Mouse (Mus musculus): ENCODE measurements around the gene Ceacam15. TPM values are rescaled to one million over a fixed set of nuclear protein-coding genes. Genes with fewer than 3 reads are reported as not detected.
A peak's percentile ranks its signal among the peaks of the same experiment; 100 is the strongest.
"Not testable (repeated sequence)": the region's sequence is repeated elsewhere in the genome, so short reads cannot be mapped to it uniquely, and the experiment has no call there.

The Ceacam15 gene
- polyA plus RNA-seq, 1 experiment from 2014 or later = not detected

DNA sequence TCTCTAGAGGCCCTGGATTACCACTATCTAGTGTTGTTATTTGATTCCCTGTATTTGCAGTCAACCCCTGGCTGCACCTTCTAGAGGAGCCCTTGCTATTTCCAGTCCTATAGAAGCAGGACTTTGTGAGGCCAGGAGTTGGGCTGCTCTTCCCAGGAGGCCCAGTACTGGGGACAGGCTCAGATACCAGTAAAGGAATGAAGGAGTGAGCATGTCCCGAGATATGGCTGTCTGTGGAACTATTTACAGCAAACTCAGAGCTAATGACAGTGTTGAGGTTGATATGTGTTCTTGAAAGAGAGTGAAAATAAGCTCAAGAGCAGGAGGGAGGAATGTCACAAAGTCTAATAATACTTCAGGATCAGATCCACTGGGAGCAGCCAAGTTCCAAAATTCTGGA is 1.7 kb downstream of the Ceacam15 start:
- Histone ChIP-seq H3K27ac (ENCODE audit: low read depth) (no peak overlapping the region), H3K4me1 (ENCODE audit: insufficient read depth) (no peaks in the 10 kb centered on the region), H3K9ac (replicated peaks) (no peak overlapping the region), H3K9me3 (ENCODE audit: low read length) (no peaks in the 10 kb centered on the region), H3K27me3 (ENCODE audit: insufficient read depth, low read length) (no peaks in the 10 kb centered on the region), H3K4me3 (ENCODE audit: low read depth, low read length) (no peak overlapping the region), H3K4me2 (ENCODE audit: low read depth, low read length) (no peak overlapping the region), H3K36me3 (replicated peaks; ENCODE audit: insufficient read depth, low read length) (no peaks in the 10 kb centered on the region)
- TF ChIP-seq CTCF (IDR thresholded peaks at IDR 0.05; ENCODE audit: low read depth) = no peak
- no peak for TF ChIP-seq EP300 (IDR thresholded peaks at IDR 0.05; ENCODE audit: low read depth)
- WGBS (ENCODE audit: insufficient replicate concordance) = 44% methylated on average over 1 of the region's 1 CpGs
- no peak for ATAC-seq
- DNase-seq = no peak

- H3K9me3 ChIP-seq (ENCODE audit: low read length); ATAC-seq; H3K27me3 ChIP-seq (ENCODE audit: insufficient read depth, low read length); DNase-seq; H3K36me3 ChIP-seq (replicated peaks; ENCODE audit: insufficient read depth, low read length); H3K4me3 ChIP-seq (ENCODE audit: low read depth, low read length); H3K4me2 ChIP-seq (ENCODE audit: low read depth, low read length); H3K4me1 ChIP-seq (ENCODE audit: insufficient read depth); H3K27ac ChIP-seq (ENCODE audit: low read depth); H3K9ac ChIP-seq (replicated peaks): not testable (repeated sequence)
- WGBS (ENCODE audit: insufficient replicate concordance) = 67% methylated on average over 4 of the region's 5 CpGs
Measured at GRCm38 (mm10) chr7:16668331-16668930, 7.1 kb downstream of the Ceacam15 start.

DNA sequence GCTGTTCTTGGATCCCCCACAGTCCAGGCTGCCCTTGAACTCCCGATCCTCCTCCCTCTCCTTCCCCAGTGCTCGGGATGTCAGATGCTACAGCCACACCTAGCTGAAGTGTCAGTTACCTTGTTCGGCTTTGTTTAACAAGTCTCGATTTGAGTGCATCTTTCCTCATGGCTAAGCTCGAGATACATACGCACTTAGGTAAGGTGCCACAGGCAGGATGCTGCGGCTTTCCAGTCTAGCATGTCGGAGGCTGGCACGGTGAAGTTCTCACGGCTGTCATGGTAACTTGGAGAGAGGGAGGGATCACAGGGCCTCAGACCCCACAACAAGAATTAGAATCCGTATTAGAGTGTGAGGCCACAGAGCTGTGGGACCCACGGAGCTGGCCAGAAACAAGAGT is 31.2 kb downstream of the Ceacam15 start:
- 83% methylated on average over 12 of the region's 12 CpGs for WGBS (ENCODE audit: insufficient replicate concordance)
- no peak for TF ChIP-seq EP300 (IDR thresholded peaks at IDR 0.05; ENCODE audit: low read depth)
- no peak for TF ChIP-seq CTCF (IDR thresholded peaks at IDR 0.05; ENCODE audit: low read depth)
- no peaks in the 10 kb centered on the region for H3K4me1 ChIP-seq (ENCODE audit: insufficient read depth)
- DNase-seq (no peak), ATAC-seq (no peak)
- no peaks in the 10 kb centered on the region for H3K36me3 ChIP-seq (replicated peaks; ENCODE audit: insufficient read depth, low read length)
- no peak overlapping the region for H3K4me2 ChIP-seq (ENCODE audit: low read depth, low read length)
- no peaks in the 10 kb centered on the region for H3K27me3 ChIP-seq (ENCODE audit: insufficient read depth, low read length)
- no peak overlapping the region for H3K4me3 ChIP-seq (ENCODE audit: low read depth, low read length)
- H3K27ac ChIP-seq (ENCODE audit: low read depth) = no peak overlapping the region
- no peaks in the 10 kb centered on the region for H3K9me3 ChIP-seq (ENCODE audit: low read length)
- H3K9ac ChIP-seq (replicated peaks) = no peak overlapping the region

GRCm38 (mm10) chr7:16643106-16643505 is 32.4 kb downstream of the Ceacam15 start:
- H3K27ac ChIP-seq (ENCODE audit: low read depth); H3K4me3 ChIP-seq (ENCODE audit: low read depth, low read length); H3K9ac ChIP-seq (replicated peaks); H3K36me3 ChIP-seq (replicated peaks; ENCODE audit: insufficient read depth, low read length); ATAC-seq; H3K27me3 ChIP-seq (ENCODE audit: insufficient read depth, low read length); H3K4me1 ChIP-seq (ENCODE audit: insufficient read depth); DNase-seq; H3K9me3 ChIP-seq (ENCODE audit: low read length); H3K4me2 ChIP-seq (ENCODE audit: low read depth, low read length): not testable (repeated sequence)
- 24% methylated on average over 3 of the region's 4 CpGs for WGBS (ENCODE audit: insufficient replicate concordance)

GRCm38 (mm10) chr7:16639028-16639427 is 36.5 kb downstream of the Ceacam15 start:
- DNase-seq = peak; percentile 28

DNA sequence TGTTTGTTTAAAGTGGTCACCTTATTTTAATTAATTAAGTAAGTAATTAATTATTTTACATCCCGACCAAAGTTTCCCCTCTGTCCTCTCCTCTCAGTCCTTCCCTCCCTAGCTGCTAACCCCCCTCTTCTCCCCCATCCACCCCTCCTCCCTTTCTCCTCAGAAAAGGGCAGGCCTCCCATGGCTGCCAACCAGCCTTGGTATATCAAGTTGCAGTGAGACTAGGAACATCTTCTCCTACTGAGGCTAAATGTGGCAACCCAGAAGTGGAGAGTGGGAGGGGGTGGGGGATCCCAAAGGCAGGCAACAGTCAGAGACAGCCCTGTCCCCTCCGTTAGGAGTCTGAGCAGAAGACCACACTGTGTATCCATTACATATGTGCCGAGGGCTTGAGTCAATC is 40.4 kb downstream of the Ceacam15 start:
- Histone ChIP-seq H3K4me2 (ENCODE audit: low read depth, low read length) (no peak overlapping the region), H3K27ac (ENCODE audit: low read depth) (no peak overlapping the region), H3K36me3 (replicated peaks; ENCODE audit: insufficient read depth, low read length) (no peaks in the 10 kb centered on the region), H3K4me3 (ENCODE audit: low read depth, low read length) (no peak overlapping the region), H3K27me3 (ENCODE audit: insufficient read depth, low read length) (no peaks in the 10 kb centered on the region), H3K9ac (replicated peaks) (no peak overlapping the region), H3K9me3 (ENCODE audit: low read length) (no peaks in the 10 kb centered on the region), H3K4me1 (ENCODE audit: insufficient read depth) (no peaks in the 10 kb centered on the region)
- no peak for TF ChIP-seq CTCF (IDR thresholded peaks at IDR 0.05; ENCODE audit: low read depth)
- no peak for TF ChIP-seq EP300 (IDR thresholded peaks at IDR 0.05; ENCODE audit: low read depth)
- DNase-seq = no peak
- ATAC-seq = no peak
- 60% methylated on average over 3 of the region's 3 CpGs for WGBS (ENCODE audit: insufficient replicate concordance)

More at GRCm38 (mm10) chr7:16639028-16639427, 36.5 kb downstream of the Ceacam15 start:
- TF ChIP-seq CTCF (IDR thresholded peaks at IDR 0.05; ENCODE audit: low read depth) = no peak
- no peak for TF ChIP-seq EP300 (IDR thresholded peaks at IDR 0.05; ENCODE audit: low read depth)
- Histone ChIP-seq H3K4me1 (ENCODE audit: insufficient read depth) (no peaks in the 10 kb centered on the region), H3K4me3 (ENCODE audit: low read depth, low read length) (no peak overlapping the region), H3K27ac (ENCODE audit: low read depth) (no peak overlapping the region), H3K9ac (replicated peaks) (no peak overlapping the region), H3K9me3 (ENCODE audit: low read length) (no peaks in the 10 kb centered on the region), H3K27me3 (ENCODE audit: insufficient read depth, low read length) (no peaks in the 10 kb centered on the region), H3K4me2 (ENCODE audit: low read depth, low read length) (no peak overlapping the region), H3K36me3 (replicated peaks; ENCODE audit: insufficient read depth, low read length) (no peaks in the 10 kb centered on the region)
- no peak for ATAC-seq
- 50% methylated on average over 3 of the region's 3 CpGs for whole genome bisulfite sequencing (ENCODE audit: insufficient replicate concordance)

DNA sequence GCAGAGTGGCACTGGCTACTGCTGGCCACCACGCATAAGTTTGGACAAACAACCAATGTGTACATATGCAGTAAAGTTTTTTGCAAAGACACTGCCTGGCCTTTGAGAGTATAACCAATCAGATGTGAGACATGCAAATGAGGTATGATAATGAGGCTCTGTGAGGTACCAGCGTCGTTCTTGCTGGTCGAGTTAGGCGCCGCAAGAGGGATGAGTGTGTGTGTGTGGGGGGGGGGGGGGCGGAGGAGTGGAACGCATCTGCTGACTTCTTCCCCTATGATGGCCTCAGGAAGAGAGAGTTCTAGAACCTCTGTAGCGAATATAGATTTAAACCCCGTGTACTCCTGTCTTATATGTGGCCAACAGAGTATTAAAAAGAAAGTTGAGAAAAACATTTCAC is 41.6 kb downstream of the Ceacam15 start:
- H3K27me3 ChIP-seq (ENCODE audit: insufficient read depth, low read length); H3K9ac ChIP-seq (replicated peaks); H3K27ac ChIP-seq (ENCODE audit: low read depth); H3K36me3 ChIP-seq (replicated peaks; ENCODE audit: insufficient read depth, low read length); H3K4me3 ChIP-seq (ENCODE audit: low read depth, low read length); H3K4me1 ChIP-seq (ENCODE audit: insufficient read depth); H3K4me2 ChIP-seq (ENCODE audit: low read depth, low read length); H3K9me3 ChIP-seq (ENCODE audit: low read length): not testable (repeated sequence)
- peak; percentile 44; the same call in 1 of the 2 replicates for ATAC-seq
- DNase-seq = peak; percentile 27
- WGBS (ENCODE audit: insufficient replicate concordance) = 5% methylated on average over 10 of the region's 10 CpGs

Measured in liver, postnatal 0 days (tissue).